Mouse (Mus musculus) stomach, postnatal 0 days (tissue): ENCODE data around the gene Ddx47.

Experiments
- CTCF ChIP-seq: IDR thresholded peaks from 2 replicates; pipeline ENCODE4 v1.5.1; 2016; ENCODE audit warnings: antibody characterized with exemption, low read depth, mild to moderate bottlenecking, moderate library complexity
- EP300 ChIP-seq: optimal IDR thresholded peaks from 2 replicates; pipeline ENCODE3; 2016; ENCODE audit warnings: antibody characterized with exemption

DNA sequence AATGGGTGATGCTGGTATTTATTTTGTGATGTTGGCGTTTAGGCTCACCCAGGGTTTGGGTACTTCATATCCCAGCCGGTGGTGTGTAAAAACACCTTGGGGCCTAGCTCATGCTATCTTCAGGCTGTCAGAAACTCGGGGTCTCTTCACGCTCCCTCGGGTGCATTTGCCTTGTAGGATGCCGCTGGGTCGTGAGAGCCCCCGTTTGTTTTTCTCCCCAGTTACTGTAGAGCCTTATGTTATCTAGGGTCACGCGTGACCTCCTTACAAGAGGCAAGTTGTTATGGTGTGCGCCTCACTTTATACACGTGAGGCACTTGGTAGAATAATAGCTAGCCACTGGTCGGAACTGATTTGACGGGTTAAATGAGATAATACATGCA, 313 bp downstream of the Ddx47 start:
- TF ChIP-seq EP300: no peak
- TF ChIP-seq CTCF: no peak
